Mouse (Mus musculus) 3134 (cell line): ENCODE measurements at regions not wholly inside any gene's neighbourhood (a gene's known extent, or its start where the extent isn't known, plus 50 kb on each side); places are given as distances from the start of the nearest gene placed in this dataset.

Experiments
- DNase-seq: peaks from one replicate; pipeline ENCODE4 v3.0.0-alpha.2; 2011; ENCODE audit warnings: low spot score; ENCODE audit not compliant: insufficient read length; ENCODE audit errors: extremely low read depth

DNA sequence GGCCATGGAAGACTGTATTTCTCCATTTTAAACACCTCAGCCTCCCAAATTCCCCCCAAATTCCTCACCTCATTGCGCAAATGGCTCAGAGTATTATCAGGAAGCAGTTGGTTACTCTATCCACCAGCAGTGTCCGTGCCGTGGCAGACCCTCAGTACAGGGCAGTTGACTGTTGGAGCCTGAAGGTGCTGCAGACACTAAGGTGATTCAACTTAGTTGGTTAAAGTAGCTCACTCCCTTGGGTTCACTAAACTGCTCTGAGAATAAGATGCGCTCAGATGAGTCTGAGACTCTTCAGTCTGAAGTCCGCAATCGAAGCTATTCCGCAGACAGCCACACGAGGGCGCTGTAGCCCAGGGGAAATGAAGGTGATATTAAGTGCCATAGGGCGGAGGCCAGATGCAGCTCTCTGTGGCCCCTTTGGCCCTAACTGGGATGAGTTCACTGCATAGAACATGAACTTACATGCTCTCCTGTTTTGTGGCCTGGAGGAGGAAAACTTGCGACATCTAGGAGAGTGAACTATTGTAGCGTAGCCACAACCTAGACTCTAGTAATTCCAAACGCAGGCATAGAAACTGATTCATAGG, 62.9 kb downstream of the Amer3 start:
- DNase-seq, result no peak

DNA sequence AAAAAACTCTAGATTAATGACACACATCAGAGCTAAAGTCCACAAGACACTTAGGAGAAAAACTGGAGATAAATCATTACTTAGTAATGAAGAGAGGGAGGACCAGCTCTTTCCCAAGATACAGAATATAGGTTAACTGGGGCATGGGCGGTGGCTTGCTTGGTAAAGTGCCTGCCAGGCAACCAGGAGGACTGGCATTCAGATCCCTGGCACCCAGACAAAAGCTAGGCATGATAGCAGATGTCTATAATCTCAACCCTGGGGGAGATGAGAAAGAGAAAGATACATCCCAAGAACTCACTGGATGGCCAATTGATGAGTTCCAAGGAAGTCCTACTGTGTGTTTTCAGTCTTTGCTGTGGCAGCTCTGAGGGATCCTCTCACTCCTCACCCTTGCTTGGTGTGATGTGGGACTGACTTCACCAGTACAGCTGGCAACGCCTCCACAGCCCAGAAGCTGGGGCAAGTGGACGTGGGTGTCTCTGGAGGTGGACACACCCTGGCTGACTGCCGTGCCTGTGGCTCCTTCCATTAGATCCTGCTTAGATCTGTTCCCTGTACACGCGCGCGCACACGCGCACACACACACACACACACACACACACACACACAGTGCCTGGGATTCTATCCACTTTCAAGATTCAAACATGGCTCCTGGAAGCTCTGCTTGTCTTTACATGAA, 74.6 kb downstream of the Amer3 start:
- DNase-seq, result no peak

DNA sequence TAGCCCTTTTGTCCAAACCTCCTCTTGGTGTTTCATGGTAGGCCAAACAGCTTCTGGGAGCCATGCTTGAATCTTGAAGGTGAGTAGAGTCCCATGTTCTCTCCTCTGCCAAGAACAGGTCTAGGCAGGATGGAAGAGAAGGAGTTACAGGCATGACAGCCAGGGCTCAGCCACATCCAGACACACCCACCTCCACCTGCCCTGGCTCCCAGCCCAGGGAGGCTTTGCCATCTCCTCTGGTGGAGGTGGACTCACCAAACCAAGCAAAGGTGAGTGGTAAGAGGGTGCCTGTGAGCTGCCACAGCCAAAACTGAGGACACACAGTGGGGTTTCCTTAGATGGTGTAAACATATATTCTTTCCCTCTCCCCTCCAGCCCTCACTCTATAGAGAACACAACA, 78.0 kb downstream of the Amer3 start:
- no peak for DNase-seq

DNA sequence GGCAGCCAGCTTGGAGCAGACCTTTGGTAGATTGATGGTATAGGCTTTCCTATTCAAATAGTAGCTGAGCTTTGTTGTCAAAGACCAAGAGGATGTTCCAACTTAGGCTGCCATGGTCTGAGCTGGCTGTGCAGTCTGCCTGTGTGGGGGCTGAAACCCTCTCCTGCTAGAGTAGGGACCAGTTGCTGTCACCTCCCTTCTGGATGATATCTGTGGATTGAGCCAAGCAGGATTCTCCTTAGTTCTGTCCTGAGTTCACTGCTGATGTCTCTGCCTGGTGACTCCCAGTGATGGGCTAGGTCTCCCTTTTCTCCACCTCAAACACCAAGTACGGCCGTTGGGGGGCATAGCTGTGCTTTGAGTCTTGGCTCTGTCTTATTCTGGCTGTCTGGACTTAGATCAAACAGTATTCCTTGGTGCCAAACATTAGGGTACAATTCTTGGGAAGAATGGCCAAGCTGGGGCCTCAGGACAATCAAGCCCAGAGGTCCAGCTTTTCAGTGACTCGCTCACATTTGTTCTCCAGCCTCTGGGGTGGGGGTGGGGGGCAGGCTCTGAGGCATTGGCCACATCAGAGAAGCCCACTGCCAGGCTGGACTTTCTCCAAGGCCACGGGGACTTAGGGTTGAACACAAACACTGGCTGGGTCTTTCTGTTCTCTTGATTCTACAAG, 84.6 kb downstream of the Amer3 start:
- no peak for DNase-seq

DNA sequence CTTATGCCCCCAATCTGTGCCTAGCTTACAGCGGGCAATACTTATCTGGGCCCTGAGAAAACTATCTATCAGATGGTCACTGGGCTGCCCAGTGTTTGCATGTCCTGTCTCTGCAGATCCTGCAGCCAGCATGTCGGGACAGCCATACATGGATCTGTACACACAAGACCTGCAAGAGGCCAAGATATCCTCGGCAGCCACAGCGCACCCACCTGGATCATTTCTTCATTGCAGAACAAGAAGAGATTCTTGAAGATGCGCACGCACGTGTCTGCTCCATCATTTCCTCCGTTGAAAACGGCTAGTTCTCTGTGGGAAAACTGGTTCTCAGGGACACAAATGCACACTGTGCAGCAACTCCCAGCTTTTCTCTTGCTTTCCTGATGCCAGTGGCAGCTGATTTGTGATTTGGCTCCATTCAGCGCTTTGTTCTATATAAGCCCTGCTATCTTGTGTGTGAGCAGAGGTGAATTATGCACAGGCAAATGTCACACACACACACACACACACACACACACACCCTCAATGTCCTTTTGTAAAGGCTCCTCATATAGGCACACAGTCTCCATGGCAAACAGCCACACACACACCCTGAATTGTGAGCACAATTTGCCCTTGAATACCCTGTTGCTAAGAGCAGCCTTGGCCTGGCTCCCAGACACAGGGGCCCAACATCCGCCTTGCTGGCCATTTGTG, 85.5 kb downstream of the Amer3 start:
- DNase-seq, result no peak

DNA sequence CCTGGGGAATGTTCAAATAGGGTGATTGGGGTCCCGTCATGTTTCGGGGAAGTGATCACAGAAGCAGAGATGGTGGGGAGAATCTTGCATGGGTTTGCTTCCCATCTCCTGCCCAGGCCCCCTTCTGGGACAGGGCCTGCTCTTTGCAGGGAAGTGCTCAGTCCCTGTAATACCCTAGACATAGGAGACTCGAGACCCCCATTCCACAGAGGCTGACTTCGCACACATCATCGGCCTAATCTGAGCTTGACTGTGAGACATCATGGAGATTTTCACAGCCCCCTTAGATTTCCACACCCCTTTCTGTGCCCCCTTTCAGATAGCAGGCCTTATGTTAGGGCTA, 86.0 kb downstream of the Amer3 start:
- no peak for DNase-seq

DNA sequence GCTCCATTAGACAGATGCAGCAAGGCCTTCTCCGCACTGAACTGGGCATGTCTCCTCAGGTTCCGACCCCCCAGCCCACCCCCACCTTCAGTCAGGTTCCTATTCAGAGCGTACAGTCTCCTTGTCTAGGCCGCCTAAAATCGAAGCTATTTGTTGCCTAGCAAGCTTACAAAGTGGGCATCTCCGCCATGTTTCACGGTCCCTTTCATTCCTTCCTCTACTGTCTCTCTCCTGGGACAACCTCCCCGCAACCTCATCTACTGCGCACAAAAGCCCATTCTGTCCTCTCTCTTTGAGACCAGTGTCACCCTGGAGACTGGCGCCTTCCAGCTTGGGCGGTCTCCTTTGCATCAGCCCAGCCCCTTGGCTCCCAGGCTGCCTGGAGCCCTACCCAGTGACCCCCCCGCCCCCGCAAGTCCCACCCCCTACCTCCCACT, 86.8 kb downstream of the Amer3 start:
- DNase-seq, result no peak

DNA sequence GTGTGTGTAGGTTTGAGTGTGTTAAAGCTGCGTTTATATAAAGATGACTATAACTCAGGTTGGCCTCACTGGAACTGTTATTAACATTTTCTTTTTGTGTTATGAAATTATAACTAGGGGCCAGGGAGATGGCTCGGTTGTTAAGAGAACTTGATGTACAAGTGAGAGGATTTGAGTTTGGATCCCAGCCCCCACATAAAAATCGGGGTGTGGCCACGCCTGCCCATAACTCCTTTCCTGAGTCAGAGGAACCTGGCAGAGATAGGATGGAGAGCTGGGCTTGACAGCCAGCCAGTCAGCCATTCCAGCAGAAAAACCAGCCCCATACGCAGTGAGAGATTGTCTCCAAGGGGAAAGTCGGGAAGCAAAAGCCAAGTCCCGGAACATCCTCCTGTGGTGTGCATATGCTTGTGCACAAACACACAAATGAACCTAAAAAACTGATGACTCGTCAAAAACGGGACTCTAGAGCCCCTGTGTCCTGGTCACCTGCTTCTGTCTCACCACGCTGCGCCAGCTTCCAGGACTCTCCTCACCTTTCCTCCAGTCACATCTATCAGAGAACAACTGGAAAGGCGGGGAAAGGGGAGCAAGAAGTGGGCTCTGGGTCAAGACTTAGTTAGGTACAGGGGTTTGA, 97.8 kb downstream of the Amer3 start:
- DNase-seq, result no peak

DNA sequence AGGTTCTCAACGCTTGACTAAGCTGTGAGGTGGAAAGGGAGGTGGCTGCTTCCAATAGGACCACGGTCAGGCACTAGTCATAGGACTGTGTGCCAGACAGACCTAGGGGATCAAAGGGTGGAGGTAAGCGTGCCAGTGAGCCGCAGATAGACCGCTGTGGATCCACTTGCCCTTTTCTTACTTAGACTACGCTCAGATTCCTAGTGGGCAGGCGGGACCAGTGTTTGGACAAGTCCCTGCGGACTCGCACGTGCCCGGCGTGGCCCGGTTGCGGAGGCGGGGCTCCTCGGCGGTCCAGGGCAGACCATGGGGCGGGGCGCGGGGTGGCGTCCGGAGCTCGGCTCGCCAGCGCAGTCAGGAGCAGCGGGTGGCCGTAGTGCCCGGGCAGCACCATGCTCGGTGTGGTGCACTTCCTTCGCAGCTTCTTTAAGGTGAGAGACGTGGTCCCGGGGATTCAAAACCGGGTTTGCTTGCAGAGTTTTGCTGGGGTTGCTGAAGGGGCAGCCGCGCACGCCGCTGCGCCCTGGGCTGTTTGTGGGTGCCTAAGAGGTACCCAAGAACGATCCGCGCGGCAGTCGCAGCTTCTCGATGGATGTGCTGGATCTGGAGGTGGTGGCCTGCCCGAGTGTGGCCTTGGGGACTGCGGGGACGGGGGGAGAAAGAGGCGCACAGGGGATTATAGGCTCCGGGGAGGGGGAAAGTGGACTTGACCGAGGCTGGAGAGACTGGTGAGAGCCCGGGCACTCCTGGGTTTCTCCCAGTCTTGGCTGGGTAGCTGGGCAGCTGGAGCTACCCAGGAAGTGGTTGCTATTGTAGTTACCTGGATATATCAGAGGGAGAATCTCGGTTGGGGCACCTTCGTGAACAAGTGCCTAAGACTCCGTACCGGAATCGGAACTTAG, 98.6 kb downstream of the Amer3 start:
- DNase-seq, result peak; percentile 15

DNA sequence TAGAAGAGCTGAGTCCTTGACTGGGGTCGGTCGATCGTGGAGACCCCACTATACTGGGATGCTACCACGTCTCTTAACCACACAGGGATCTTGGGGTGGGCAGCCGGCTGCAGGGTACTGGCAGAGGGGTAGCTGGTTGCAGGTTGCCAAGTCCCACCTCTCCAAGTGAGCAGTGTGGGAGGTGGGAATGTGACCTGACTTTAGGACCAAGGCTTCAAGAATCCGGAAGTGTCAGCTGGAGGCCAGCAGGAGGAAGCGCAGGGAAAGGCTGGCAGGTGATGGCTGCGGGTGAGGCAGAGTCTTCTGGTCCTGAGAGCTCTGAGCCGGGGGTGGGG, 99.2 kb downstream of the Amer3 start:
- no peak for DNase-seq

DNA sequence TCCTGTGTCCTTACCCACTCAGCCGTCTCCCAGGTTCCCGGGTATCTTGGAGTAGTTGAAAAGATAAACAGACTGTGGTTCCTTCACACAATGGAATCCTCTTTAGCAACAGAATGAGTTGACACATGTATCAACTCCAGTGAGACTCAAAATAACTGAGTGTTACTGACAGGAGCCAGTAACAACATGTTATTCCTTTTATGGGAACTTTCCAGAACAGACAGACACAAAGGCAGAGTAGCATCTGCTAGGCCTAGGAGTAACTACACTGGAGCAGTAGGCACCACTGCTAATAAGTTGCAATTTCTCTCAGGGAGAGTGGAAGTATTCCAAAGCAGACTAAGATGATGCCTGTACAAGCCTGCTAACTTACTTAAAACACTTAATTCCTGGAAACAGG, 107.1 kb downstream of the Amer3 start:
- DNase-seq, result no peak

DNA sequence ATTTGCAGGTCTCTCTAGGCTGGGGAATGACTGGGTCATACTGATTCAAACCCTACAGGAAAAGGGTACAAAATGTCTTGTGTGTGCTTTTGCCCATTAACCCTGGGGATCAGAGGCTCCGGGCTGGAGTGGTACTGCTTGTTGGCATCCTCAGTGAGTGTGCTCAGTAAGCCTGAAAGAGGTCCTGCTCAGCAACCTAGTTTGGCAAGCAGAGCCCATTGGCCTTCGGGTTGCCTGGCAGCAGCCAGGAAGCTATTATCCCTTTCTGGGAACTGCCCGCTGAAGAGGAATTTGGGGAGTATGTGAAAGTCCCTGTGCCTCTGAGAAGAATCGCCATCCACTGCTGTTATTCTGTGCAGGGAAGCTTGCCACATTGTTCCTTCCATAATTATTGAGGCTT, 117.1 kb downstream of the Amer3 start:
- DNase-seq, result no peak

DNA sequence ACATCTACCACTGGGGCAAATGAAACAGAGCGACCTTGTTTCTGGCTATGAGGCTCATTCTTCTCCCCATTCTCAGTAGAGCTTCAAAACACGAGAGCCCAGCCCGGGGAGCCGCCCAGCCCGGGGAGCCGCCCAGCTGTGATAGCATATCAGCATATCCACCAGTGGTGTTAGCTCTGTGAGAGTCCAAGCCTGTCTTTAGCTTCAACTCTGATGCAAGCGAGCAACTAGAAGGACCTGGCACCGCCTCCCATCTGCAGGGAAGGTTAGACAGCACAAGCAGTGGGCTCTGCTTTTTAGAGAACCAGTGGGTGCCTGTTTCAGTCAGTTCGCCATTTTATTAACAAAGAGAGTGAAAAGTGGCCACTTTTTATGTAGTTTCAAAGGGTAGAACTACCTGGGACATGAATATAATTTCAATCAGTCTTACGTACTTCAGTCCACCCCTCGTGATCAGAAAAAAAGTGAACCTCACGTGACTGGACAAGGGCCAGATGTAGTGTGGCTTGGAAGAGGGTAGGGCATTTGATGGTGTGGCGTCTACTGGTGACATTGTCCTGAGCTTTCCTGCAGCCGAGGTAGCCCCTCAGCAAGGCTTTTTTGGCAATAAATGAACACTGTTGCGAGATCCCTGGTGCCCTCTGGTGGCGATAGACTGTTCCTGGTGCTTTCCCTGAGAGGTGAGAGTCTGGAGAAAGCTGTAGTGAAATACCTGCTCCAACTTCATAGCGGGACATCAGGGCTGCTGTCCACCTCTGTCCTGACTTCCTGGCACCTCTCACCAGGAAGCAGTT, 121.0 kb downstream of the Amer3 start:
- DNase-seq, result no peak

DNA sequence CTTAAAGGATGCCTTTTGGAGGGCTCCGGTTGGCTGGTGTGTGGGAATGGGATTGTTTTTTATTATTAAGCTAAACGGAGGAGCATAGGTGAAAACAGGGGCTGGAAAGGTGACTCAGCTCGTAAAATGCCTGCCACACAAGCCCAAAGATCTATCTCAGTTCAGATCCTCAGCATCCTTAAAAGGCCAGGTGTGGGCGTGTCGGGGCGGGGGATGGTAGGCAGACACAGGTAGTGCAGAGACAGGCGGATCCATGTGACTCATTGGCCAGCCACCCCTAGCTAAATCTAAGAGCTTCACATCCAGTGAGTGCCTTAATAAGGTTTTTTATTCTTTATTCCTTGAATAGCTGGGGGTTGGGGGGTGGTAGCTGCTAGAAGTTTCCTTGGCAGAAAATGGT, 122.0 kb downstream of the Amer3 start:
- DNase-seq, result no peak

DNA sequence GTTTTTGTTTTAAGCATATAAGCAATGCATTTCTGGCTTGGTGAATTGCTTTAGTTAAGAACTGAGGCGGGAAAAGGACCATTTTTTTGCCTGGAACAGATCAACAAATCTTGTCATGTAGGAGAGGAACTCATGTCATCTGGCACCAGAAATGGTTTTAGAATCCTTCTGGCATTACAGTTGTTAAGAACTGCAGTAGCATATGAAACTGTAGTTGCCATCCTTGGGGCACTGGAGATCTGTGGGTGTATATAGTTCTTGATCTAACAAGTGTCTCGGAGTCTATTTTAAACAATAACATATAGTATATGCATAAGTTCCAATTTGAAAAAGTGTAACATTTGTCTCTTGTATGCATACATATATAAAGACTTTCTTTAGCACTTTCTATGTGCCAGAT, 129.6 kb downstream of the Amer3 start:
- DNase-seq, result no peak

DNA sequence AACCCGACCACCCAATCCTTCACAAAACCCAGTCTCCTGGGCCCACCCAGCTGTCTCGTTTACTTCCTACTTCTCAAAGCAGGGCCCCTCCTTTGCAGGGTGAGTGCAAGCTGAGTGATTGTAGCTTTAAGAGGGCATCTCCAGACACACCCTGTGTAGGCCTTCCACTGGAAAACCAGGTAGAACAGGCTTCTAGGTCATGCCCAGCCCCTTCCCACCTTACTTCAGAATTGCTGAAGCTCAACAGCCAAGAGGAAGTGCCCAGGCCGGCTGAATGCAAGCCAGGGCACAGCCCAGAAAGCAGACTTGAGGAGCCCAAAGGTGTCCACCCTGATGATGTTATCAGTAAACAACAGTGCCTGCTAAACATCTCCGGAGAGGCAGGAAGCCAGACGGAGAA, 120.2 kb downstream of the Fam168b start:
- no peak for DNase-seq

DNA sequence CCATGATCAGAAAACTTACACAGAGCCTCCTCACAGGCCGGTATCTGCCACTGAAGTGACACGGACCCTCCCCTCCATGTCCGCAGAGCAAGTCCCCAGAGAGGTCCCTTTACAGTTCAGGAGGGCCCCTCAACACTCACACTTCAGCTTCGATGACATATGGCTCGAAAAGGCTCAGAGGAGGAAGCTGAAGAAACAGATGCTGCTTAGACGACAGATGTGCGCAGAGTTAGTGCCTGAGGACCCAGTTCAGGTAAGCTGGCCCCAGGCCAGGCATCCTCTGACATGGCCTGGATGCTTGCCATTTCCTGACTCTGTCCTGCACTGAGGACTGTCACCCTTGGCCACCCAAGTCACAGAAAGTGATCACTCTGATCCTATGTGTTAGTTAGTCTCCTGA, 110.7 kb downstream of the Fam168b start:
- no peak for DNase-seq

DNA sequence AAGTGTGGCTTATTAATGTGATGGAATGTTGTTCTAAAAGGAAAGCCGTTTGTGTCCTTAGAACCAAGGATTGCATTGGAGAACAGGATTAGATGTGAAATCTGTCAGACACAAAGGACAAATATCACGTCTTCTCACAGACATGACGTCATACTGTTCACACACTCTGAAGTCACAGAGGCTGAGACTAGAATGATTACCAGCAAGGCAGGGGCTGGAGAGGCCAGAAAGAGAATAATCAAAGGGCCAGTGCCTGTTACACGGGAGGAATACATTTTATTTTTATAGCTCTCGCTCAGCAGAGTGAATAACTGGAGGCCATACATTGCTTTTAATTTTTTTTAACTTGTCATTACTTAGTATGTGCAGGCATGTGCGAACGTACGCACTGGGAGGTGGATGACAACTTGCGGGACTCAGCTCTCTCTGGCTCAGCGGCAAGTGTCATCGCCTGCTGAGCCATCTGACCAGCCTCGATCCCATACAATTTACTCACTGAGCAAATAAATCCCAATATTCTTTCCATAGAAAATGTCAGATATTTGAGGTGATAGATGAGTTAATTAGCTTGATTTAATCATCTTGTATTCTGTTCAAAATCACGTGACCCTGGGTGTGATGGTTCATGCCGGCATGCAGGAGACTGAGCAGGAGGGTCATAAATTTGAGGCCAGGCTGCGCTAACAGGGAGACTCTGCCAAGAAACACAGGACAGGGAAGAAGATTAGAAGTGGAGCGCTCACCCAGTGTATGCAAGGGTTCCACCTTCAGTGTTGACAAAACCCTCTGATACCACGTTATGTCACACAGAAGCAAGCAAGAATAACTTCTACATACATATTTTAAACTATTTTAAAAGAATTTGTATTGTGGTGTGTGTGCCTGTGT, 109.6 kb downstream of the Fam168b start:
- DNase-seq, result no peak
